Mouse (Mus musculus) heart, adult 8-10 months (tissue): ENCODE measurements at regions not wholly inside any gene's neighbourhood (a gene's known extent, or its start where the extent isn't known, plus 50 kb on each side); places are given as distances from the start of the nearest gene placed in this dataset.
A peak's percentile ranks its signal among the peaks of the same experiment; 100 is the strongest.

ENCODE experiments used
- DNase-seq: peaks from one replicate; pipeline ENCODE4 v3.0.0; 2022; ENCODE audit warnings: low spot score

GRCm38 (mm10) chr3:140059102-140059501, 853.6 kb downstream of the Stpg2 start:
- no peak for DNase-seq

- DNase-seq = no peak
These were observed 854.1 kb downstream of the Stpg2 start for GRCm38 (mm10) chr3:140059522-140060110.

- DNase-seq = no peak
These were observed 856.4 kb downstream of the Stpg2 start for GRCm38 (mm10) chr3:140061769-140062381.

GRCm38 (mm10) chr3:140062880-140063279, 857.4 kb downstream of the Stpg2 start:
- no peak for DNase-seq

GRCm38 (mm10) chr3:140084333-140084732, 878.8 kb downstream of the Stpg2 start:
- DNase-seq = no peak

GRCm38 (mm10) chr3:140085385-140085784, 879.9 kb downstream of the Stpg2 start:
- no peak for DNase-seq

GRCm38 (mm10) chr3:140088019-140088418, 882.5 kb downstream of the Stpg2 start:
- no peak for DNase-seq

- DNase-seq = no peak
These were observed 886.4 kb downstream of the Stpg2 start for GRCm38 (mm10) chr3:140091900-140092299.

GRCm38 (mm10) chr3:140096854-140097540, 891.5 kb downstream of the Stpg2 start:
- DNase-seq = no peak

GRCm38 (mm10) chr3:140109401-140109800, 903.9 kb downstream of the Stpg2 start:
- no peak for DNase-seq

- no peak for DNase-seq
These were observed 906.1 kb downstream of the Stpg2 start for GRCm38 (mm10) chr3:140111414-140112172.

- no peak for DNase-seq
These were observed 909.6 kb downstream of the Stpg2 start for GRCm38 (mm10) chr3:140115116-140115515.

GRCm38 (mm10) chr3:140127310-140127709, 921.8 kb downstream of the Stpg2 start:
- no peak for DNase-seq

GRCm38 (mm10) chr3:140129065-140129778, 923.7 kb downstream of the Stpg2 start:
- peak; percentile 3 for DNase-seq

GRCm38 (mm10) chr3:140143900-140144299, 938.4 kb downstream of the Stpg2 start:
- no peak for DNase-seq

GRCm38 (mm10) chr3:140147158-140147933, 941.9 kb downstream of the Stpg2 start:
- no peak for DNase-seq

GRCm38 (mm10) chr3:140150530-140150951, 945.0 kb downstream of the Stpg2 start:
- no peak for DNase-seq

GRCm38 (mm10) chr3:140179471-140179870, 974.0 kb downstream of the Stpg2 start:
- no peak for DNase-seq

- no peak for DNase-seq
These were observed 977.2 kb downstream of the Stpg2 start for GRCm38 (mm10) chr3:140182690-140183089.

- DNase-seq = no peak
These were observed 979.5 kb downstream of the Stpg2 start for GRCm38 (mm10) chr3:140184899-140185525.
